Mouse (Mus musculus): ENCODE results near the gene Sox21. TPM values are rescaled to one million over a fixed set of nuclear protein-coding genes. Genes with fewer than 3 reads are reported as not detected.

The Sox21 gene
- total RNA-seq, 1 experiment from 2014 or later: not detected

DNA sequence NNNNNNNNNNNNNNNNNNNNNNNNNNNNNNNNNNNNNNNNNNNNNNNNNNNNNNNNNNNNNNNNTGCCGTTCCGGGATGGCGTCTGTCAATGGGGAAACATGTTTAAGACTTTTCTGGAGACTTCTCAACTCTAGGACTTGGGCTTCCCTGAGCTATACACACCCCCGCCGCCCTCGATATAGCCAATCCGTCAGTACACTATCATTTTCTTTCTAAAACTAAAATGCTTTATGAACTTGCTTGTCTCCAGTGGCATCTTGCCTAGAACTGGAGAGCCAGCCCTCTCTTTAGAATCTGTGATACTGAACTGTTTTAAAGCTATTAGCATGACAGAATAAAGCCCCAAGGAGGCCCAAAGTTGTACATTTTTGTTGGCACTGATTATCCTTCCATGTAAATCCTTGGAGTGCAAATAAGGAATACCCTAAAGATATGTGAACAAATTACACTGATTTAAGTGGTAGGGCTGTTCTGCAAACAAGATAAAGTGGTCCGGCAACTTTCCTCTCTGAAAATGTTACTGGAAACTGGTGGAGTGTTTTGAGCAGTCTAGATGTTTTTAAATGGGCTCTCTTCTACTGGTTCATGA is 4.4 kb downstream of the Sox21 start:
- ATAC-seq (replicated peaks in 1 of 2; ENCODE audit: insufficient read depth in 1 of 2, low FRiP score in 2 of 2, low TSS enrichment in 1 of 2, low read depth in 1 of 2, poor library complexity in 2 of 2, severe bottlenecking in 2 of 2): no peak

DNA sequence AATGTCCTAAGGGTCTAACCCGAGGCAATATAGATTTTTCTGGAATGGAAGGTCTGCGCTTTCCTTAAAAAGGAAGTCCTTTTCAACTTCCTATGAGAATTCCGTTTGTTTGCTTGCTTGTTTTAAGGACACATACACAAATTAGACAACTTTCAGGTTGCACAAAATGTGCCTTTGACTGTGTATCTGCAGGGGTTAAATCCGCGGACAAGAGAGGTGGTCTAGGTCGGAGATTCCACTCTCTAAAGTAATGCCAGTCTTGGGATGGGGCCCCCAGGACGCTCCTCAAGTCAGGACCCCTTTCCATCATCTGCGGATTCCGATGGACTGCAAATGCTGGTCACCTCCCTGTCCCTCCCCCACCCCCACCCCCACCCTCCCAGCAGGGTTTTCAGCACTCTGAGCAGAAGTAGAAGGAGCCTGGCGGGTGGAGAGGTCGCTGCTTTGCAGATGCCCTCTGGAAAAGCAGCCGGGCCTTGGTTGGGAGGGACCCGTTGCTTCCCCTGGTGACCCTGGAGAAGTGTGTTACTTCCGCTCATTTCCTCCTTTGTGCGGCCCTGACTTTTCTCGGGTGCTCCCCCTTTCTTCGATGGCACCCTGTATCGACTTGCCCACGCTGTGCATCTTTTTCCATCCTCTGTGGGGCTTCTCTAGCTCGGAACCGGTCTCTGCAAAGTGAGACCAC is 10.2 kb downstream of the Sox21 start:
- ATAC-seq (replicated peaks in 1 of 2; ENCODE audit: insufficient read depth in 1 of 2, low FRiP score in 2 of 2, low TSS enrichment in 1 of 2, low read depth in 1 of 2, poor library complexity in 2 of 2, severe bottlenecking in 2 of 2): no peak

GRCm38 (mm10) chr14:118225911-118226310 is 10.9 kb downstream of the Sox21 start:
- peak; percentile 50 to 72; a peak in 2 of 4 replicates for ATAC-seq (replicated peaks in 1 of 2; ENCODE audit: insufficient read depth in 1 of 2, low FRiP score in 2 of 2, low TSS enrichment in 1 of 2, low read depth in 1 of 2, poor library complexity in 2 of 2, severe bottlenecking in 2 of 2)

GRCm38 (mm10) chr14:118225061-118225743 is 11.6 kb downstream of the Sox21 start:
- no peak for ATAC-seq (replicated peaks in 1 of 2; ENCODE audit: insufficient read depth in 1 of 2, low FRiP score in 2 of 2, low TSS enrichment in 1 of 2, low read depth in 1 of 2, poor library complexity in 2 of 2, severe bottlenecking in 2 of 2)

DNA sequence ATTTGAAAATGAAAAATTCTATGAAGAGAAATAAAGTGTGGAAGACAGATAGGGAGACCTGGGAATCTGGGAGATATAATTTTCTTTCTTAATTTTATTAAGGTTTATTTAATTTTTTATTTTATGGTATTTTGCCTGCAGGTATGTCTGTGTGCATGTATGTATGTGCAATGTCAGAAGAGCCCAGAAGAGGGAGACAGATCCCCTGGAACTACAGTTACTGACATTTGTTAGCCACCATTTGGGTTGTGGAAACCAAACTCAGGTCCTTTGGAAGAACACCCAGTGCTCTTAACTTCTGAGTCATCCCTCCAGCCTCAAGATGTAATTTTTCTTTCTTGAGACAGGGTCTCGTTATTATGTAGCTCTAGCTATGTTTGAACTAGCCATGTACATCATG is 15.9 kb downstream of the Sox21 start:
- ATAC-seq (replicated peaks in 1 of 2; ENCODE audit: insufficient read depth in 1 of 2, low FRiP score in 2 of 2, low TSS enrichment in 1 of 2, low read depth in 1 of 2, poor library complexity in 2 of 2, severe bottlenecking in 2 of 2): no peak

DNA sequence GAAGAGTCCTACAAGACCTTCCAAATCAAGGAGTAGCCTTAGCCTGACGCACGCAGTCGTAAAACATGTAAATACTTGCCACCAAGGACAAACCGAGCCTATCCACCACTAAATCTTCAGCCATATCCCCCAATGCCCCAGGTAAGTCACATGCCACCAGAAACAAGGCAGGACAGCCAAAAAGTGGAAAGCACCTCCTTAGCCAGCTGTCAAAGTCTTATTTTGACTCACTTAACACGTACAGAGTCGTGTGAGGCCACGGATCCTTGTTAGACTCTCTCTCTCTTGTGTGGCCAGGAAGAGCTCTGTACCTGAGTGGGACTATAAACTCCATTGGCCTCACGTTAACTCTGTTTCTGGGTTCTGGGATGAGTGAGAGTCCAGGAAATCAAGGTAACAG is 20.0 kb downstream of the Sox21 start:
- no peak for ATAC-seq (replicated peaks in 1 of 2; ENCODE audit: insufficient read depth in 1 of 2, low FRiP score in 2 of 2, low TSS enrichment in 1 of 2, low read depth in 1 of 2, poor library complexity in 2 of 2, severe bottlenecking in 2 of 2)

DNA sequence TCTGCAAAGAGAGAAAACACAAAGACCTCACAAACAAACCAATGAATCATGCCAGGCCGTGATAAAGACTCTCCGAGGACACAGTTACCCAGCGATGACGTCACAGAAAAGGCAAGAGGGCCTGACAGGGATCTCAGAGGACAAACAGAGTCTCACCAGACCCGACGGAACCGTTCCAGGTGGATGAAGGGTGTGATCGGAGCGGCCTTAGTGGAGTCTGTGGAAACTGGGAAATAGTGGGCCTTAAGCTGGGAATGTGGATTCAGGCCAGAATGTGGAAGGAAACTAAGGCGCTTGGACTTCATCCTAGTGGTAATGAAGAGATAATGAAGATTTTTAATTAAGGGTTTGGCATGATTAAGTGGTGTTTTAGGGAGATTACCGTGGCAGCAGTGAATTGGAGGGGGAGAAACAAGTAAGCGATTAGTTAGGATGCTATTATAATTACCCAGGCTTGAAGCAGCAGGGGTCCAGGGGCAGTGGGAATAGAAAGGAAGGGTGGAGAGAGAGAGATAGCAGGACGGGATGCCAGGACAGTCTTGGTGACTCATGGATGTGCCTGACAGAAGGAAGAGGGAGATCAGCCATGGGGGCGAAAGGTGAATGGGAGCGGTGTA is 24.5 kb downstream of the Sox21 start:
- ATAC-seq (replicated peaks in 1 of 2; ENCODE audit: insufficient read depth in 1 of 2, low FRiP score in 2 of 2, low TSS enrichment in 1 of 2, low read depth in 1 of 2, poor library complexity in 2 of 2, severe bottlenecking in 2 of 2): no peak

DNA sequence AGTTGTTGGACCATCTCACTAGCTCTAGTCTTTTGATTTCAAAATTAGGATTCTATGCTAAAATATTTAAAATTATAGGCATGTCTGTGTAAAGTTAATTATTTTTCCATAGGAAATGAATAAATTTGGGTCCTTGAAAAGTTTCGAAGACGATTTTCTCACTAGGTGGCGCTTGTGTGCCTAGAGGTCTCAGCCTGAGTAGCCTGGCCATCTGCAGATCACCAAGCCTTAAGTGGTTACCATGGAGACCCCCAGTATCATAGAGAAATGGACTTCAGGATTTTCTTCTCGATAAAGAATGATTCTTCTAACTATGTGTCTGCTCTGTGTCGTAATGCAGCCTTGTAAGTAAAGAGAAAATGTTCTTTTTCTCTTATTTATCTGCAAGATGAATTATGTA is 27.2 kb downstream of the Sox21 start:
- ATAC-seq (replicated peaks in 1 of 2; ENCODE audit: insufficient read depth in 1 of 2, low FRiP score in 2 of 2, low TSS enrichment in 1 of 2, low read depth in 1 of 2, poor library complexity in 2 of 2, severe bottlenecking in 2 of 2): 0 out of 4 replicates have a peak, but pooled peaks of 1 of the 2 experiments have one; percentile 36

- ATAC-seq (replicated peaks in 1 of 2; ENCODE audit: insufficient read depth in 1 of 2, low FRiP score in 2 of 2, low TSS enrichment in 1 of 2, low read depth in 1 of 2, poor library complexity in 2 of 2, severe bottlenecking in 2 of 2): no peak
Observed at GRCm38 (mm10) chr14:118207347-118207746, 29.5 kb downstream of the Sox21 start.

GRCm38 (mm10) chr14:118203031-118203430 is 33.8 kb downstream of the Sox21 start:
- no peak for ATAC-seq (replicated peaks in 1 of 2; ENCODE audit: insufficient read depth in 1 of 2, low FRiP score in 2 of 2, low TSS enrichment in 1 of 2, low read depth in 1 of 2, poor library complexity in 2 of 2, severe bottlenecking in 2 of 2)

DNA sequence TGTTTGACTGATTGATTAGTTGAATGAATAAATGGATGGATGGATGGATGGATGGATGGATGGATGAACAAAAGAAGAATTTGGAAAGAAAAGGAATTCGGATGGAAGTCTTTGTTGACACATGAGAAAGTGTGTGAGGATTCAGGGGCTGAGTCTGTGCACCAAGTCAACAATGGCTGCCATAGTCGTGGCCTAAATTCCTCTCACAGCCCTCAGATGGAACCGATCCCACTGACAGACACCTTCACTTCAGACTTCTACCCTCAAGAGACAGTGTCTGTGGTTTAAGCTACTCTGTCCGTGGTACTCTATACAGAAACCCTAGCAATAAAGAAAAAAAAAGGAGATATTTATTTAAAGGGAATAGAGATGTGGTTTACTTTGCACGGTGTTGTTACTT is 34.8 kb downstream of the Sox21 start:
- ATAC-seq (replicated peaks in 1 of 2; ENCODE audit: insufficient read depth in 1 of 2, low FRiP score in 2 of 2, low TSS enrichment in 1 of 2, low read depth in 1 of 2, poor library complexity in 2 of 2, severe bottlenecking in 2 of 2): no peak

DNA sequence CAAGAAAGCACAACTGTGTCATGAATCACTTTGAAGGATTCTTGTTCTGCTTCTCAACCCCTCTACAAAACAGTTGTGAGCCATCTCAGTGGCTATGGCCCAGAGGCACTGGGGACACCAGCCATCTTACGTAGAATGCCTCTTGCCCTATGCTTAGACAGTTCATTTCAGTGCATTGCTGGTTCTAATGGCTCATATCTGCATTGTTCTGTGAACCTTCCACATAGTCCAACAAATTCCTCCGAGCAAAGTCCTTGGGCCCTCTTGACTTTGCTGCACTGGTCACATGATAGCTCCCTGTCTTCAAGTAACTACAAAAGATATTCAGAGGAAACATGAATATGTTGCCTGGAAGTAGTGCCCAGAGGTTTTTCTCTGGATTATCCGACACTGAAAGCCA is 36.1 kb downstream of the Sox21 start:
- no peak for ATAC-seq (replicated peaks in 1 of 2; ENCODE audit: insufficient read depth in 1 of 2, low FRiP score in 2 of 2, low TSS enrichment in 1 of 2, low read depth in 1 of 2, poor library complexity in 2 of 2, severe bottlenecking in 2 of 2)

- no peak for ATAC-seq (replicated peaks in 1 of 2; ENCODE audit: insufficient read depth in 1 of 2, low FRiP score in 2 of 2, low TSS enrichment in 1 of 2, low read depth in 1 of 2, poor library complexity in 2 of 2, severe bottlenecking in 2 of 2)
Observed at GRCm38 (mm10) chr14:118197063-118197462, 39.8 kb downstream of the Sox21 start.

- no peak for ATAC-seq (replicated peaks in 1 of 2; ENCODE audit: insufficient read depth in 1 of 2, low FRiP score in 2 of 2, low TSS enrichment in 1 of 2, low read depth in 1 of 2, poor library complexity in 2 of 2, severe bottlenecking in 2 of 2)
Observed at GRCm38 (mm10) chr14:118194219-118194914, 42.5 kb downstream of the Sox21 start.

DNA sequence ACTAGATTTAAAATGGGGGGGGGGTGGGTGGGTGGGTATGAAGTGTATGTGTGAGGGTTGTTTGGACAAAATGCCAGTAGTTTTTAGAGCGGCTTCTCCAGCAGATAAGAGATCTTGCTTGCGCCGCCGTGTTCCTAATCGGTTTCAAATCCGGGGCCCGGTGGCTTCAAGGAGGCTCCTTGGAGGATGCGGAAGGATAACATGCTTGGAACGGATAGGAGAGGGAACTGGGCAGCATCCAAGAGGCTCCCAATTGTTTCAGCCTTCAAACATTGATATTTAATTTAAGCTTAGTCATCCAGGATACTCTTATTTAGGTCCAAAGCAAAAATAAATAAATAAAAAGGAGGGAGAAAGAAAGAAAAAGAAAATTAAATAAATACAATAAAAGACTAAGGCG is 43.2 kb downstream of the Sox21 start:
- ATAC-seq (replicated peaks in 1 of 2; ENCODE audit: insufficient read depth in 1 of 2, low FRiP score in 2 of 2, low TSS enrichment in 1 of 2, low read depth in 1 of 2, poor library complexity in 2 of 2, severe bottlenecking in 2 of 2): no peak

- no peak for ATAC-seq (replicated peaks in 1 of 2; ENCODE audit: insufficient read depth in 1 of 2, low FRiP score in 2 of 2, low TSS enrichment in 1 of 2, low read depth in 1 of 2, poor library complexity in 2 of 2, severe bottlenecking in 2 of 2)
Observed at GRCm38 (mm10) chr14:118193001-118193628, 43.7 kb downstream of the Sox21 start.

DNA sequence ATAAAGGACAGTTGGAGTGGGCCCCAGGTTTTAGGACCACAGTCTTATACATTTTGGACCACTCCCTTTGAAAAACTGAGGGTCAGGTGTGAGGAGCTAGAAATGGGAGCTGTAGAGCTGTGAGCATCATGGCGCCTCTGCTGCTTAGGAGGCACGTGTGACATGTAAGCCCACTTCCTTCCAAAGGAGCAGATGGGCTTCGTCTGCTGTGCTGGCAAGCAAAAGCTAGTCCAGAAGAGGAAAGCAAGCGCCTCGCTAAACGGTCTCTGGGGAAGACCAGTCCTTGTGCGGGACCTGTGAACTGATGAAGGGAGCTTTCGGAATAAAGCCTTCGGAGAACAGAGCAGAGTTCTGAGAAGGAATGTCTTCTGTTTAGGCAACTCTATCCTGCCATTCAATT is 45.4 kb downstream of the Sox21 start:
- no peak for ATAC-seq (replicated peaks in 1 of 2; ENCODE audit: insufficient read depth in 1 of 2, low FRiP score in 2 of 2, low TSS enrichment in 1 of 2, low read depth in 1 of 2, poor library complexity in 2 of 2, severe bottlenecking in 2 of 2)

Data from hematopoietic stem cell, adult 5-6 weeks (primary cell).